Mouse (Mus musculus): ENCODE data around the gene Amd1. TPM values are rescaled to one million over a fixed set of nuclear protein-coding genes. Genes with fewer than 3 reads are reported as not detected.

The Amd1 gene
- total RNA-seq, 2 experiments from 2014 or later, result 83.0 to 476 TPM

- no peak for DNase-seq
- intact Hi-C loops (cut with DNase I), result no loop called here
These were observed 6.0 kb upstream of the Amd1 start for GRCm38 (mm10) chr10:40307826-40308583.

GRCm38 (mm10) chr10:40305989-40306388 is 4.0 kb upstream of the Amd1 start:
- intact Hi-C loops (cut with DNase I), result no loop called here
- no peak for DNase-seq

- intact Hi-C loops (cut with DNase I), result loop anchor here (2.0 kb wide), 1 partner anchor 47 kb away; no protein-coding TSS in a partner anchor
- peak in 1 of 2 experiments; percentile 45 for DNase-seq
These were observed 558 bp downstream of the Amd1 start for GRCm38 (mm10) chr10:40301181-40302075.

GRCm38 (mm10) chr10:40300648-40301171 is 1.3 kb downstream of the Amd1 start:
- DNase-seq, result peak; percentile 73 to 76
- intact Hi-C loops (cut with DNase I), result no loop called here

GRCm38 (mm10) chr10:40292640-40293039 is 9.3 kb downstream of the Amd1 start:
- DNase-seq, result no peak
- intact Hi-C loops (cut with DNase I), result no loop called here

- no peak for DNase-seq
- intact Hi-C loops (cut with DNase I), result no loop called here
These were observed 15.2 kb downstream of the Amd1 start for GRCm38 (mm10) chr10:40286767-40287166.

GRCm38 (mm10) chr10:40285571-40285970 is 16.4 kb downstream of the Amd1 start:
- DNase-seq, result no peak
- intact Hi-C loops (cut with DNase I), result no loop called here

GRCm38 (mm10) chr10:40284997-40285396 is 17.0 kb downstream of the Amd1 start:
- no peak for DNase-seq
- intact Hi-C loops (cut with DNase I), result no loop called here

- no peak for DNase-seq
These were observed 17.7 kb downstream of the Amd1 start for GRCm38 (mm10) chr10:40284179-40284831.

GRCm38 (mm10) chr10:40283636-40284035 is 18.4 kb downstream of the Amd1 start:
- DNase-seq, result no peak
- intact Hi-C loops (cut with DNase I), result no loop called here

More at GRCm38 (mm10) chr10:40284179-40284831, 17.7 kb downstream of the Amd1 start:
- intact Hi-C loops (cut with DNase I), result no loop called here

- intact Hi-C loops (cut with DNase I), result no loop called here
These were observed 20.4 kb downstream of the Amd1 start for GRCm38 (mm10) chr10:40281565-40281964.

GRCm38 (mm10) chr10:40278317-40278716 is 23.7 kb downstream of the Amd1 start:
- no peak for DNase-seq
- intact Hi-C loops (cut with DNase I), result no loop called here

More at GRCm38 (mm10) chr10:40281565-40281964, 20.4 kb downstream of the Amd1 start:
- DNase-seq, result no peak

GRCm38 (mm10) chr10:40275991-40276390 is 26.0 kb downstream of the Amd1 start:
- intact Hi-C loops (cut with DNase I), result no loop called here
- DNase-seq, result no peak

GRCm38 (mm10) chr10:40273938-40274337 is 28.0 kb downstream of the Amd1 start:
- intact Hi-C loops (cut with DNase I), result no loop called here

GRCm38 (mm10) chr10:40271216-40271615 is 30.8 kb downstream of the Amd1 start:
- intact Hi-C loops (cut with DNase I), result no loop called here
- no peak for DNase-seq

More at GRCm38 (mm10) chr10:40273938-40274337, 28.0 kb downstream of the Amd1 start:
- no peak for DNase-seq

- no peak for DNase-seq
- intact Hi-C loops (cut with DNase I), result loop anchor here (5.0 kb wide), 2 partner anchors 32 to 82 kb away; no protein-coding TSS in a partner anchor
These were observed 37.1 kb downstream of the Amd1 start for GRCm38 (mm10) chr10:40264920-40265319.

- no peak for DNase-seq
- intact Hi-C loops (cut with DNase I), result loop anchor here (5.0 kb wide), 2 partner anchors 34 to 84 kb away; no protein-coding TSS in a partner anchor
These were observed 38.3 kb downstream of the Amd1 start for GRCm38 (mm10) chr10:40263691-40264090.

GRCm38 (mm10) chr10:40262200-40262599 is 39.8 kb downstream of the Amd1 start:
- intact Hi-C loops (cut with DNase I), result loop anchor here (5.0 kb wide), 2 partner anchors 35 to 85 kb away; no protein-coding TSS in a partner anchor
- no peak for DNase-seq

- intact Hi-C loops (cut with DNase I), result loop anchor here (5.0 kb wide), 2 partner anchors 37 to 87 kb away; no protein-coding TSS in a partner anchor
- no peak for DNase-seq
These were observed 41.7 kb downstream of the Amd1 start for GRCm38 (mm10) chr10:40260305-40260704.

- intact Hi-C loops (cut with DNase I), result loop anchor here (2.0 kb wide), 1 partner anchor 267 kb away; no protein-coding TSS in a partner anchor
- DNase-seq, result no peak
These were observed 42.4 kb downstream of the Amd1 start for GRCm38 (mm10) chr10:40259542-40259941.
